Mouse (Mus musculus) heart, postnatal 0 days (tissue): ENCODE measurements at regions not wholly inside any gene's neighbourhood (a gene's known extent, or its start where the extent isn't known, plus 50 kb on each side); places are given as distances from the start of the nearest gene placed in this dataset.

Experiments used
- ATAC-seq: fragments of 200-750 bp; cut with Nextera tagmentation; 2 replicates; pipeline ENCODE4 v1.8.0; 2017; ENCODE audit warnings: low read depth, moderate number of reproducible peaks, moderate library complexity; ENCODE audit not compliant: insufficient read depth
- DNase-seq: peaks from one replicate; pipeline ENCODE4 v3.0.0-alpha.2; 2016; ENCODE audit warnings: low spot score
- H3K27ac ChIP-seq: fragments of 300-500 bp; sonication (generic); 2 replicates; pipeline ENCODE4 v1.5.1; 2014; ENCODE audit warnings: low read depth, mild to moderate bottlenecking
- H3K27me3 ChIP-seq: fragments of 300-500 bp; sonication (generic); 2 replicates; pipeline ENCODE4 v1.6.1; 2014; ENCODE audit warnings: low read length, mixed read lengths; ENCODE audit not compliant: control insufficient read depth, insufficient read depth
- H3K36me3 ChIP-seq: fragments of 300-500 bp; sonication (generic); replicated peaks from 2 replicates; pipeline ENCODE4 v1.6.1; 2014; ENCODE audit warnings: low read length, mixed read lengths; ENCODE audit not compliant: control insufficient read depth, insufficient read depth
- H3K4me1 ChIP-seq: fragments of 300-500 bp; sonication (generic); 2 replicates; pipeline ENCODE4 v1.6.1; 2014; ENCODE audit warnings: antibody characterized with exemption; ENCODE audit not compliant: control insufficient read depth, insufficient read depth
- H3K4me2 ChIP-seq: fragments of 300-500 bp; sonication (generic); 2 replicates; pipeline ENCODE4 v1.6.1; 2014; ENCODE audit warnings: low read depth, mild to moderate bottlenecking, low read length, moderate library complexity
- H3K4me3 ChIP-seq: fragments of 300-500 bp; sonication (generic); 2 replicates; pipeline ENCODE4 v1.5.1; 2014; ENCODE audit warnings: low read depth, low read length
- H3K9ac ChIP-seq: fragments of 300-500 bp; sonication (generic); replicated peaks from 2 replicates; pipeline ENCODE4 v1.6.1; 2014; ENCODE audit warnings: low read depth, low read length, mixed read lengths
- H3K9me3 ChIP-seq: fragments of 300-500 bp; sonication (generic); replicated peaks from 2 replicates; pipeline ENCODE4 v1.6.1; 2016; ENCODE audit warnings: low read length; ENCODE audit not compliant: control insufficient read depth
- CTCF ChIP-seq: IDR thresholded peaks from 2 replicates; pipeline ENCODE4 v1.5.1; 2016; ENCODE audit warnings: antibody characterized with exemption, control low read depth, low read depth
- EP300 ChIP-seq: IDR thresholded peaks from 2 replicates; pipeline ENCODE4 v1.6.1; 2016; ENCODE audit warnings: antibody characterized with exemption, low read depth
- WGBS: fragments of 180-500 bp; shearing (Covaris S2); extraction: QIAGEN DNeasy Blood & Tissue Kit; methylation state at CpG from one replicate; pipeline ENCODE4 v1.1.7; 2014; 5-methylcytosine and 5-hydroxymethylcytosine counted together

GRCm38 (mm10) chr13:41712616-41713015 lies 106.9 kb downstream of the Tmem170b start:
- DNase-seq (no peak), ATAC-seq (no peak)
- H3K27ac ChIP-seq, result no peak overlapping the region
- no peak overlapping the region for H3K4me2 ChIP-seq
- WGBS, result 70% methylated on average over 8 of the region's 8 CpGs
- H3K9ac ChIP-seq, result no peak overlapping the region
- H3K4me1 ChIP-seq, result peaks cover 4% of the 10 kb centered on the region; the same call in 1 of the 2 replicates
- H3K9me3 ChIP-seq, result no peaks in the 10 kb centered on the region
- TF ChIP-seq EP300 (no peak), CTCF (no peak)
- H3K4me3 ChIP-seq, result no peak overlapping the region
- no peaks in the 10 kb centered on the region for H3K36me3 ChIP-seq
- no peaks in the 10 kb centered on the region for H3K27me3 ChIP-seq
